Mouse (Mus musculus) thymus, adult 2 months (tissue): Measurements from ENCODE around the gene Lgmn.

ENCODE experiments used
- CTCF ChIP-seq: fragments of 200-500 bp; IDR thresholded peaks from 2 replicates; pipeline ENCODE4 v1.5.1; 2012; ENCODE audit warnings: mild to moderate bottlenecking, control low read depth, low read length, moderate library complexity, borderline replicate concordance; ENCODE audit not compliant: control insufficient read depth, poor library complexity, insufficient read depth; ENCODE audit errors: extremely low read depth
- POLR2A ChIP-seq: fragments of 200-500 bp; IDR thresholded peaks from 2 replicates; pipeline ENCODE4 v1.6.1; 2012; ENCODE audit warnings: mild to moderate bottlenecking, low read length, control low read depth, moderate library complexity; ENCODE audit not compliant: control insufficient read depth, poor library complexity, insufficient read depth; ENCODE audit errors: extremely low read depth

DNA sequence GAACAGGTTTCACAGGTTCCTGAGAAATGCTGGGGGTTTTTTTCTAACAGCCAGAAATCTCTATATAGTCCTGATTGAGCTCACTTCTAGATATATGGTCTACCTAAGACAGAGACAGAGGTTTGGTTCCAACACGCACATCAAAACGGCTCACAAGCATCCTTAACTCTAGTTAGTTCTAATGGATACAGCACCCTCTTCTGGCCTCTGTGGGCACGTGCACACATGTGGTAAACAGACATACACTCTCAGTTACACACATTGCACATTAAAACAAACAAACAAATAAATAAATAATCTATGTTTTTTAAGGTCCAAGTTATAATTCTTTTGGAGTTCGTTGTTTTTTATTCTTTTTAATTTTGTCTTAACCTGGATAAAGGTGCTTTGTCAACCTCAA is 25.0 kb upstream of the Lgmn start:
- TF ChIP-seq CTCF (no peak), POLR2A (no peak)
